Mouse (Mus musculus) heart, adult 2 months (tissue): ENCODE results near the gene Stk11.

Source experiments
- EP300 ChIP-seq: fragments of 200-500 bp; IDR thresholded peaks from 2 replicates; pipeline ENCODE4 v1.6.1; 2011; ENCODE audit warnings: low read depth, low read length, control low read depth; ENCODE audit not compliant: insufficient read depth
- POLR2A ChIP-seq: fragments of 200-500 bp; IDR thresholded peaks from 2 replicates; pipeline ENCODE4 v1.6.1; 2011; ENCODE audit warnings: mild to moderate bottlenecking, low read depth, low read length, control low read depth; ENCODE audit not compliant: insufficient read depth

- no peak for TF ChIP-seq POLR2A
- no peak for TF ChIP-seq EP300
These were observed 942 bp downstream of the Stk11 start for GRCm38 (mm10) chr10:80116563-80116926.
